Mouse (Mus musculus): ENCODE data around the gene Med23.

Med23 gene

GRCm38 (mm10) chr10:24961889-24962288, 92.1 kb downstream of the Med23 start:
- no peak for DNase-seq (ENCODE audit: low spot score)
